Mouse (Mus musculus): ENCODE data around the gene Rab31. TPM values are rescaled to one million over a fixed set of nuclear protein-coding genes. Genes with fewer than 3 reads are reported as not detected.

Gene Rab31
- polyA plus RNA-seq, 1 experiment = 6.5 TPM

- H3K27ac ChIP-seq (ENCODE audit: control insufficient read depth, insufficient read depth, low read length) = no peak overlapping the region
- no peaks in the 10 kb centered on the region for H3K27me3 ChIP-seq (ENCODE audit: control insufficient read depth, insufficient read depth, low read length)
- no peak overlapping the region for H3K4me3 ChIP-seq (ENCODE audit: control insufficient read depth, insufficient read depth, low read length)
- TF ChIP-seq CTCF (IDR thresholded peaks at IDR 0.05; ENCODE audit: borderline replicate concordance, control insufficient read depth, extremely low read depth, insufficient read depth, low read length, poor library complexity) (no peak), POLR2A (IDR thresholded peaks at IDR 0.05; ENCODE audit: control insufficient read depth, extremely low read depth, insufficient read depth, low read length, poor library complexity) (no peak)
- H3K36me3 ChIP-seq (ENCODE audit: control insufficient read depth, insufficient read depth, low read length) = no peaks in the 10 kb centered on the region
- WGBS = 99% methylated on average over 2 of the region's 2 CpGs
- peaks cover 2% of the 10 kb centered on the region for H3K4me1 ChIP-seq (replicated peaks; ENCODE audit: control insufficient read depth, insufficient read depth, low read length)
- DNase-seq = no peak
These were observed 54.0 kb downstream of the Rab31 start for GRCm38 (mm10) chr17:65718578-65718977.

DNA sequence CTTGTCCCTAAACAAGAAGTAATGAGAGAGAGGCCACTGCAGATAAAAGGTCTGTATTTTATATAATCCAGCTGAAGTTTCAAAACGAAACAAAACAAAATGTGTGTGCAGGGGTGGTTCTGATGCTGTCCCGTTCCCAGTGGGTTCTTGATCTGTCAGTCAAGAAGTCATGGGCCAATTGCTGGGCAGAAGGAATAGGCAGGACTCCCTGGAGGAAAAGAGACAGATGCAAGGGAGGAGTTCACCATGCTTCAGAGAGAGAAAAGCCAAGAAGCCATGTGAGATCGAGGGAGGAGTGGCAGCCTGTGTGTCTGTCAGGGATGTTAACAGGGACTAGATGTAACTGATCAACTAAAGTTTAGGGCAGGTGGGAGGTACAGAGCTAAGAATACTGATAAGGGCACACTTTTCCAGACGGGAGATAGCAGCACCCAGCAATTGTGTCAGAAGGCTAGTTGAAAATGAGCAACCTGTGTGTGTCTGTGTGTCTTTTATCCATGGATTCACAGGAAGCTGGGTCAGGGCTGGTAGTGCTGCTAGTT is 54.8 kb downstream of the Rab31 start:
- H3K4me3 ChIP-seq (ENCODE audit: control insufficient read depth, insufficient read depth, low read length) = no peak overlapping the region
- TF ChIP-seq POLR2A (IDR thresholded peaks at IDR 0.05; ENCODE audit: control insufficient read depth, extremely low read depth, insufficient read depth, low read length, poor library complexity) (no peak), CTCF (IDR thresholded peaks at IDR 0.05; ENCODE audit: borderline replicate concordance, control insufficient read depth, extremely low read depth, insufficient read depth, low read length, poor library complexity) (no peak)
- no peaks in the 10 kb centered on the region for H3K36me3 ChIP-seq (ENCODE audit: control insufficient read depth, insufficient read depth, low read length)
- no peak overlapping the region for H3K27ac ChIP-seq (ENCODE audit: control insufficient read depth, insufficient read depth, low read length)
- no peak for DNase-seq
- no peaks in the 10 kb centered on the region for H3K4me1 ChIP-seq (replicated peaks; ENCODE audit: control insufficient read depth, insufficient read depth, low read length)
- 92% methylated on average over 4 of the region's 4 CpGs for WGBS
- H3K27me3 ChIP-seq (ENCODE audit: control insufficient read depth, insufficient read depth, low read length) = no peaks in the 10 kb centered on the region

DNA sequence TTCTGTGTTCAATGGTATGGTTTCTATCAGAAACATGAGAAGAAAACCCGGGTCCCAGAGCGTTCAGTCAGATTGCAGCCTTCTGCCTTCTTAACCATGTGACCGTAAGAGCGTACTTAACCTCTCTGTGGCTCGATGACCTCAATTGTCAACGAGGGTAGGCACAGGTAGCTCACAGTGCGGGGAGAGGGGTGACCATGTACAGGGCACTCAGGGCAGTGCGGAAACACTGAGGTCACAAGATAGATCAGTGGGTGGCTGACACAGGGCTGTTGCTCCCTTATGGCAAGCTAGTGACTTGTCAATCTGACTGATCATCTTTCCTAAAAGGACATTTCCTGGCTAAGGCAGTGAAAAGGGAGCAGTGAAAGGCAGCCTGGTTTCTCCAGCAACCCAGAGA is 58.5 kb downstream of the Rab31 start:
- no peak for DNase-seq
- no peaks in the 10 kb centered on the region for H3K4me1 ChIP-seq (replicated peaks; ENCODE audit: control insufficient read depth, insufficient read depth, low read length)
- 92% methylated on average over 8 of the region's 8 CpGs for WGBS
- no peaks in the 10 kb centered on the region for H3K36me3 ChIP-seq (ENCODE audit: control insufficient read depth, insufficient read depth, low read length)
- H3K4me3 ChIP-seq (ENCODE audit: control insufficient read depth, insufficient read depth, low read length) = no peak overlapping the region
- TF ChIP-seq POLR2A (IDR thresholded peaks at IDR 0.05; ENCODE audit: control insufficient read depth, extremely low read depth, insufficient read depth, low read length, poor library complexity) (no peak), CTCF (IDR thresholded peaks at IDR 0.05; ENCODE audit: borderline replicate concordance, control insufficient read depth, extremely low read depth, insufficient read depth, low read length, poor library complexity) (no peak)
- H3K27me3 ChIP-seq (ENCODE audit: control insufficient read depth, insufficient read depth, low read length) = no peaks in the 10 kb centered on the region
- no peak overlapping the region for H3K27ac ChIP-seq (ENCODE audit: control insufficient read depth, insufficient read depth, low read length)

DNA sequence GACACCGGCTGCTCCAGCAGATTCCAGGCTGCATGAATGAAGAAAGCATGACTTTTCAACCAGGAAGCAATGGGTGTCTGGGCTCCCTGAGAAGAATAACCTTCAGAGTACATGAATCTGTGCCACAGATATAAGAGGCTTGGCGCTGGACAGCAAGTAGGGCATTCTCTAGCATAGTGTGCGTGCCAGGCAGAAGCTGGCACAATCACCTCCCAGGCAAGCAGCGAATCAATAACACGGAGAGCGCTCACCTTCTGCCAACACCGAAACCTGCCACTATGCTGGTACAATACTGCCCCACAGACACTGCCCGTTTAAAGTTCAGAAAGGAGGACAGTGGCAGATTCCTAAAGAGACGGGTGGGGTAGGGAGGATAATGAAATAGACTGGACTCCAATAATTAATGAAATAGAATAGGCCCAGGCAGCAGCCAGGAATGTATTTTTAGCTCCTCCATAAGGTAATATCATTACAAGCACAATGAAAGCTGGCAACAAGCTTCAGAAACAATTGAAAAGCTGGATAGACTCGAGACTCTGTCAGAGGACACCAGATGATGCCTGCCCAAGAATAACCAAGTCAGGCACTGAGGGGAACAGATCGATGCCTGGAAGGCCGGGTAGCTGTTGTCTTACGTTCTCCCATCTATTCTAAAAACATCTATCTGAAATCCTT is 59.6 kb downstream of the Rab31 start:
- no peaks in the 10 kb centered on the region for H3K36me3 ChIP-seq (ENCODE audit: control insufficient read depth, insufficient read depth, low read length)
- H3K4me3 ChIP-seq (ENCODE audit: control insufficient read depth, insufficient read depth, low read length) = no peak overlapping the region
- TF ChIP-seq POLR2A (IDR thresholded peaks at IDR 0.05; ENCODE audit: control insufficient read depth, extremely low read depth, insufficient read depth, low read length, poor library complexity) (no peak), CTCF (IDR thresholded peaks at IDR 0.05; ENCODE audit: borderline replicate concordance, control insufficient read depth, extremely low read depth, insufficient read depth, low read length, poor library complexity) (no peak)
- peaks cover 4% of the 10 kb centered on the region; the same call in 1 of the 2 replicates for H3K4me1 ChIP-seq (replicated peaks; ENCODE audit: control insufficient read depth, insufficient read depth, low read length)
- H3K27ac ChIP-seq (ENCODE audit: control insufficient read depth, insufficient read depth, low read length) = no peak overlapping the region
- no peak for DNase-seq
- WGBS = 96% methylated on average over 13 of the region's 13 CpGs
- no peaks in the 10 kb centered on the region for H3K27me3 ChIP-seq (ENCODE audit: control insufficient read depth, insufficient read depth, low read length)

DNA sequence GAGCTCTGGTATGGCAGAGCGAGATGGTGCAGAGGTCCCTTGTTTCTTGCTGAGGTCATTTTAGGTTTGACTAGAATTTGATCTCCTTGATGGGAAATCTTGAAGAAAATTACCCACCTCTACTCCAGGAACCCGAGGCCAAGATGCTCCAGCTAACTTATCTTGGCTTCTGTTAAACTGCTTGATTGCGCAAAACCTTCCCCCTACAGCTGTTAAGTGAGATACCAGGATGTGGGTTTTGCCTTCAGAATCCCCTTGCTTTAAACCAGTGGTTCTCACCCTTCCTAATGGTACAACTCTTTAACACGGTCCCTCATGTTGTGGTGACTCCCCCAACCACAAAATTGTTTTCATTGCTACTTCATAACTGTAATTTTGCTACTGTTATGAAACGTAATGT is 60.8 kb downstream of the Rab31 start:
- no peak for DNase-seq
- H3K4me3 ChIP-seq (ENCODE audit: control insufficient read depth, insufficient read depth, low read length) = no peak overlapping the region
- peaks cover 4% of the 10 kb centered on the region; the same call in 1 of the 2 replicates for H3K4me1 ChIP-seq (replicated peaks; ENCODE audit: control insufficient read depth, insufficient read depth, low read length)
- TF ChIP-seq CTCF (IDR thresholded peaks at IDR 0.05; ENCODE audit: borderline replicate concordance, control insufficient read depth, extremely low read depth, insufficient read depth, low read length, poor library complexity) = no peak
- TF ChIP-seq POLR2A (IDR thresholded peaks at IDR 0.05; ENCODE audit: control insufficient read depth, extremely low read depth, insufficient read depth, low read length, poor library complexity) = no peak
- no peak overlapping the region for H3K27ac ChIP-seq (ENCODE audit: control insufficient read depth, insufficient read depth, low read length)
- no peaks in the 10 kb centered on the region for H3K36me3 ChIP-seq (ENCODE audit: control insufficient read depth, insufficient read depth, low read length)
- WGBS = 75% methylated on average over 5 of the region's 5 CpGs
- H3K27me3 ChIP-seq (ENCODE audit: control insufficient read depth, insufficient read depth, low read length) = no peaks in the 10 kb centered on the region

DNA sequence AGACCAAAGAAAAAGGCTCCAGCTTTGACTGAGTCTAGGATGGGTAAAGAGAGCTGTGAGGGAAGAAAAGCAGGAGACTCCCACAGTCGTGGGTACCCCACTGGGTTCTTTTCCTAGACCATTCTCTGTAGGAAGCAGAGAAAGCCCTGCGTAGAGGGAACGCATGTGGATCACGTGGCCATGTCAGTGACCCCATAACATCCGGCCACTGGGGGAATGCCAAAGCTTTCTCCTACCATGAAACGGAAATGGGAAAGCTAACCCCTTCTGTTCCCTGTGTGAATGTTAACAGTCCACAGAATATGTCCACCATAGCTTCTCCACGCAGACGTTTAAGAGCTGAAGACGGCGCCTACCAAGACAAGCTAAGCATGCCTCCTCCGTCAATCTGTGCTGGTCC is 62.0 kb downstream of the Rab31 start:
- Histone ChIP-seq H3K36me3 (ENCODE audit: control insufficient read depth, insufficient read depth, low read length) (no peaks in the 10 kb centered on the region), H3K4me3 (ENCODE audit: control insufficient read depth, insufficient read depth, low read length) (no peak overlapping the region), H3K4me1 (replicated peaks; ENCODE audit: control insufficient read depth, insufficient read depth, low read length) (peaks cover 5% of the 10 kb centered on the region; the same call in 1 of the 2 replicates), H3K27me3 (ENCODE audit: control insufficient read depth, insufficient read depth, low read length) (no peaks in the 10 kb centered on the region), H3K27ac (ENCODE audit: control insufficient read depth, insufficient read depth, low read length) (no peak overlapping the region)
- TF ChIP-seq CTCF (IDR thresholded peaks at IDR 0.05; ENCODE audit: borderline replicate concordance, control insufficient read depth, extremely low read depth, insufficient read depth, low read length, poor library complexity) (no peak), POLR2A (IDR thresholded peaks at IDR 0.05; ENCODE audit: control insufficient read depth, extremely low read depth, insufficient read depth, low read length, poor library complexity) (no peak)
- no peak for DNase-seq
- 97% methylated on average over 11 of the region's 11 CpGs for WGBS

All from thymus, adult 2 months (tissue).